Mouse (Mus musculus) MEL (cell line): ENCODE data around the gene Khk.

Experiments used
- CTCF ChIP-seq, 3 experiments: IDR thresholded peaks in 2 of 3; conservative IDR thresholded peaks in 1 of 3; 2 replicates each; pipeline ENCODE4 v1.5.1; 2011 to 2012; ENCODE audit warnings: low read length in 3 of 3, low read depth in 2 of 3, mild to moderate bottlenecking in 2 of 3, improper control_type of control experiment in 1 of 3, inconsistent platforms in 1 of 3, mixed read lengths in 1 of 3, moderate library complexity in 1 of 3; ENCODE audit not compliant: control insufficient read depth in 1 of 3, insufficient read depth in 1 of 3, poor library complexity in 1 of 3, severe bottlenecking in 1 of 3
- ELF1 ChIP-seq: IDR thresholded peaks from 2 replicates; pipeline ENCODE4 v1.6.1; 2014; ENCODE audit warnings: low read depth, mild to moderate bottlenecking, inconsistent platforms, low read length, improper control_type of control experiment, moderate library complexity
- EP300 ChIP-seq, 2 experiments: IDR thresholded peaks; 2 replicates each; pipeline ENCODE4 v1.6.1; 2011; ENCODE audit warnings: improper control_type of control experiment in 2 of 2, low read length in 2 of 2, low read depth in 1 of 2, mild to moderate bottlenecking in 1 of 2
- JUND ChIP-seq: IDR thresholded peaks from 2 replicates; pipeline ENCODE4 v1.6.1; 2011; ENCODE audit warnings: low read depth, mild to moderate bottlenecking, improper control_type of control experiment, low read length
- MAFK ChIP-seq: IDR thresholded peaks from 2 replicates; pipeline ENCODE4 v1.6.1; 2011; ENCODE audit warnings: low read depth, mild to moderate bottlenecking, low read length, improper control_type of control experiment, borderline replicate concordance
- MEF2A ChIP-seq: IDR thresholded peaks from 2 replicates; pipeline ENCODE4 v1.6.1; 2014; ENCODE audit warnings: low read depth, mild to moderate bottlenecking, inconsistent platforms, low read length, improper control_type of control experiment; ENCODE audit not compliant: poor library complexity, insufficient replicate concordance, severe bottlenecking; ENCODE audit errors: extremely low read depth
- POLR2A ChIP-seq, 2 experiments: IDR thresholded peaks; 2 replicates each; pipeline ENCODE4 v1.6.1; 2011 to 2012; ENCODE audit warnings: low read length in 2 of 2, mild to moderate bottlenecking in 2 of 2, control low read depth in 1 of 2, improper control_type of control experiment in 1 of 2, low read depth in 1 of 2, moderate library complexity in 1 of 2; ENCODE audit not compliant: control insufficient read depth in 1 of 2, insufficient read depth in 1 of 2, poor library complexity in 1 of 2
- ZMIZ1 ChIP-seq: IDR thresholded peaks from 2 replicates; pipeline ENCODE4 v1.6.1; 2012; ENCODE audit warnings: low read depth, mild to moderate bottlenecking, inconsistent platforms, low read length, improper control_type of control experiment, moderate library complexity

GRCm38 (mm10) chr5:30966189-30966588 is 45.0 kb downstream of the Khk start:
- TF ChIP-seq POLR2A (IDR thresholded peaks at IDR 0.05; ENCODE audit: control insufficient read depth in 1 of 2, insufficient read depth in 1 of 2, low read depth in 1 of 2, low read length in 2 of 2, poor library complexity in 1 of 2) (no peak), MEF2A (no peak), ELF1 (no peak), JUND (no peak), MAFK (no peak), ZMIZ1 (no peak), CTCF (IDR thresholded peaks at IDR 0.05 in 2 of 3, conservative IDR thresholded peaks at IDR 0.05 in 1 of 3; ENCODE audit: control insufficient read depth in 1 of 3, insufficient read depth in 1 of 3, low read depth in 2 of 3, low read length in 3 of 3, poor library complexity in 1 of 3, severe bottlenecking in 1 of 3) (no peak), EP300 (IDR thresholded peaks at IDR 0.05; ENCODE audit: low read depth in 1 of 2, low read length in 2 of 2) (no peak)
